Mouse (Mus musculus) hindbrain, embryonic 12.5 days (tissue): ENCODE results near the gene Myo16. TPM values are rescaled to one million over a fixed set of nuclear protein-coding genes. Genes with fewer than 3 reads are reported as not detected.
A peak's percentile ranks its signal among the peaks of the same experiment; 100 is the strongest.

Experiments
- ATAC-seq: fragments of 200-750 bp; cut with Nextera tagmentation; 2 replicates; pipeline ENCODE4 v1.8.0; 2017; ENCODE audit warnings: moderate TSS enrichment; ENCODE audit not compliant: low FRiP score
- H3K27ac ChIP-seq: fragments of 300-500 bp; sonication (generic); 2 replicates; pipeline ENCODE4 v1.5.1; 2016; ENCODE audit warnings: mild to moderate bottlenecking
- H3K27me3 ChIP-seq: fragments of 300-500 bp; sonication (generic); 2 replicates; pipeline ENCODE4 v1.6.1; 2016; ENCODE audit warnings: mild to moderate bottlenecking
- H3K36me3 ChIP-seq: fragments of 300-500 bp; sonication (generic); 2 replicates; pipeline ENCODE4 v1.6.1; 2016; ENCODE audit warnings: mild to moderate bottlenecking
- H3K4me1 ChIP-seq: fragments of 300-500 bp; sonication (generic); 2 replicates; pipeline ENCODE4 v1.6.1; 2016
- H3K4me2 ChIP-seq: fragments of 300-500 bp; sonication (generic); replicated peaks from 2 replicates; pipeline ENCODE4 v1.6.1; 2016; ENCODE audit warnings: mild to moderate bottlenecking
- H3K4me3 ChIP-seq: fragments of 300-500 bp; sonication (generic); 2 replicates; pipeline ENCODE4 v1.5.1; 2016; ENCODE audit warnings: mild to moderate bottlenecking
- H3K9ac ChIP-seq: fragments of 300-500 bp; sonication (generic); 2 replicates; pipeline ENCODE4 v1.6.1; 2016; ENCODE audit warnings: mild to moderate bottlenecking, moderate library complexity
- H3K9me3 ChIP-seq: fragments of 300-500 bp; sonication (generic); replicated peaks from 2 replicates; pipeline ENCODE4 v1.6.1; 2016; ENCODE audit warnings: mild to moderate bottlenecking
- WGBS: fragments of 180-500 bp; shearing (Covaris S2); methylation state at CpG from one replicate; pipeline ENCODE4 v1.1.7; 2016; 5-methylcytosine and 5-hydroxymethylcytosine counted together
- polyA plus RNA-seq: library from polyadenylated mRNA; unstranded; fragments of >200 nt; fragmentation: Nextera tagmentation; extraction: Ambion mirVana; gene quantifications from 2 replicates; pipeline ENCODE4 v1.2.1, GENCODE M21; 2016

Myo16 gene
- polyA plus RNA-seq, 1 experiment from 2014 or later: 4.3 TPM

GRCm38 (mm10) chr8:10161106-10161505 is 7.4 kb downstream of the Myo16 start:
- Histone ChIP-seq H3K27me3 (0 out of 2 replicates have a peak, but pooled peaks cover 3% of the 10 kb centered on the region), H3K9me3 (0 out of 2 replicates have a peak, but pooled peaks cover 3% of the 10 kb centered on the region), H3K4me3 (no peak overlapping the region), H3K27ac (no peak overlapping the region), H3K36me3 (no peaks in the 10 kb centered on the region), H3K9ac (no peak overlapping the region), H3K4me2 (no peak overlapping the region), H3K4me1 (peaks cover 4% of the 10 kb centered on the region)
- WGBS: 85% methylated on average over 3 of the region's 3 CpGs
- ATAC-seq: no peak

DNA sequence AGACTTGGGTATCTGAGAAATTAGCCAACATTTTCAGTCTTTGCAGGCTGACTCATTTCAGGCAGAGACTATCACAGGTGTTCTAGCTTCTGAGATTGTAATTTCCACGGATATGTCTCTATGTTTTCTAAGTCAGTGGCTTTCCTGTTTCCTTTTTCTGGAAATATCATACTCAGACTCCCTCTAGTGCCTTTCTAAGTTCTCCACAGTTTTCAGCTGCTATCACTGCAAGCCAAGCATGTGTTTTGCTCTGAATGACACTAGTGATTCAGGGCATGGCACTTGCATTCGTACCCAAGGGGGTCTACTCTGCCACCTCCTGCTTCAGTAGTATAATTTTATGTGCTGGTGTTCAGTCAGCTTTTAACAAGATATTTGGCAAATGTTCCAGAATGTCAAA is 11.2 kb downstream of the Myo16 start:
- H3K4me2 ChIP-seq: no peak overlapping the region
- H3K4me3 ChIP-seq: no peak overlapping the region
- 89% methylated on average over 2 of the region's 2 CpGs for WGBS
- H3K4me1 ChIP-seq: no peaks in the 10 kb centered on the region
- H3K36me3 ChIP-seq: no peaks in the 10 kb centered on the region
- no peaks in the 10 kb centered on the region for H3K27me3 ChIP-seq
- no peak for ATAC-seq
- no peak overlapping the region for H3K9ac ChIP-seq
- H3K27ac ChIP-seq: no peak overlapping the region
- no peaks in the 10 kb centered on the region for H3K9me3 ChIP-seq

- Histone ChIP-seq H3K36me3 (no peaks in the 10 kb centered on the region), H3K27ac (no peak overlapping the region), H3K4me1 (peaks cover 10% of the 10 kb centered on the region), H3K4me2 (no peak overlapping the region), H3K27me3 (no peaks in the 10 kb centered on the region), H3K9me3 (no peaks in the 10 kb centered on the region), H3K4me3 (no peak overlapping the region), H3K9ac (no peak overlapping the region)
- 93% methylated on average over 4 of the region's 4 CpGs for WGBS
- no peak for ATAC-seq
These were observed 14.6 kb downstream of the Myo16 start for GRCm38 (mm10) chr8:10168326-10168725.

GRCm38 (mm10) chr8:10169894-10170293 is 16.2 kb downstream of the Myo16 start:
- Histone ChIP-seq H3K9ac (no peak overlapping the region), H3K27ac (no peak overlapping the region), H3K9me3 (no peaks in the 10 kb centered on the region), H3K4me1 (peaks cover 26% of the 10 kb centered on the region), H3K27me3 (no peaks in the 10 kb centered on the region), H3K4me2 (no peak overlapping the region), H3K36me3 (no peaks in the 10 kb centered on the region), H3K4me3 (no peak overlapping the region)
- WGBS: 75% methylated on average over 3 of the region's 3 CpGs
- ATAC-seq: no peak

DNA sequence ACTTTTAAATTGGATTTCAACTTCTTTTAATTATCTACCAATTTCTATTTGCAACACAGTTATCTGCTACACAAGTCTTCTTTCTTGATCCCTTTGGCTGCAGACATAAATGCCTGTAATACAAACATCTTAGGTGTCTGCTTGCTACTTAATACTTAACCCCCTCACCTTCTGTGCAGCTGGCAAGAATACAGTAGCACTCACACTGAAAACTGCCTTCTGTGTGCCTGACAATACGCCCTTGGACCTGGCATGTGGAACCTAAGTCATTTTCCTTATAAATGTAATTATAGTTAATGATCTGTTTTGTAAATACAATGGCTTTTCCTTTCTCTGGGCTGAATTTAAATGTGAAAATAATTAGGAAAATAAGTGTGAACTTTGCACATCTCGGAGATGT is 17.6 kb downstream of the Myo16 start:
- H3K36me3 ChIP-seq: no peaks in the 10 kb centered on the region
- no peaks in the 10 kb centered on the region for H3K9me3 ChIP-seq
- 62% methylated on average over 2 of the region's 2 CpGs for WGBS
- ATAC-seq: no peak
- no peak overlapping the region for H3K9ac ChIP-seq
- H3K27me3 ChIP-seq: no peaks in the 10 kb centered on the region
- no peak overlapping the region for H3K4me3 ChIP-seq
- H3K4me1 ChIP-seq: peaks cover 39% of the 10 kb centered on the region
- no peak overlapping the region for H3K4me2 ChIP-seq
- H3K27ac ChIP-seq: no peak overlapping the region

GRCm38 (mm10) chr8:10172278-10172677 is 18.6 kb downstream of the Myo16 start:
- no peaks in the 10 kb centered on the region for H3K36me3 ChIP-seq
- H3K27ac ChIP-seq: no peak overlapping the region
- H3K9me3 ChIP-seq: no peaks in the 10 kb centered on the region
- no peaks in the 10 kb centered on the region for H3K27me3 ChIP-seq
- H3K9ac ChIP-seq: no peak overlapping the region
- H3K4me3 ChIP-seq: no peak overlapping the region
- peaks cover 47% of the 10 kb centered on the region for H3K4me1 ChIP-seq
- 89% methylated on average over 3 of the region's 3 CpGs for WGBS
- no peak overlapping the region for H3K4me2 ChIP-seq
- ATAC-seq: no peak

DNA sequence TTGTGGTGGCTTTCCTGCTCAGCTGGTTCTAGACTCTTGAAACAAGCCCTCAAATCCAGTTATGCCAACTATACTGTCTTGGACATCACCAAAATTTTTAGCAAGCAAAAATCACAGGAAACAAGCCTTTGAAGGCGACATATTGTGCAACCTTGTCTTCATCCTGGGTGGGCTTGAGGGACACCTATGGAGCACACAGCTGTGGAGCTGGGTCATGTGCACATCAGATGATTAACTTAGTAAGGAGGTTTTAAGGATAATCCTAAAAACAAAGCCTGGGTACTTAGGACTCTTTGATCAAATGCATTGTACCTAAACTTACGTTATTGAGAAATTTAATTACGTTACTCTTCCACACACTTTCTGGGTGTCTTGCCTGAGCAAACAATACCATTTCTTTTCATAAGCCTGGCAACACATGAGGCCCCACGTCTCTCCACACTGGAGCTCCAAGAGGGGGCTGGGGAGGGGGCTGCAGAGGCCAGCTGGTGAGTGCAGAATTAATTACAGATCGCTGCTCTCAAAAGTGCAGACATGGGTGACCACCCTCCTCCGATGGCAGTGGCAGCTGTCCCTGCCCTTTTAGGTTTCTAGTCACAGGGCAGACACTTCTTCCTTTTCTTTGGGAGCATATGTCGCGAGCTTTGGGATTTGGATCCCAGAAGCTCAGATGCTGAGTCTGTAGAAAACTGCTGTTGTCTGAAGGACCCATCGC is 19.5 kb downstream of the Myo16 start:
- Histone ChIP-seq H3K4me3 (no peak overlapping the region), H3K27me3 (no peaks in the 10 kb centered on the region), H3K9ac (no peak overlapping the region), H3K4me1 (peaks cover 48% of the 10 kb centered on the region), H3K27ac (peak overlapping the region; percentile 50; the same call in 1 of the 2 replicates), H3K36me3 (no peaks in the 10 kb centered on the region), H3K9me3 (no peaks in the 10 kb centered on the region), H3K4me2 (no peak overlapping the region)
- 27% methylated on average over 9 of the region's 9 CpGs for WGBS
- ATAC-seq: peak; percentile 86

DNA sequence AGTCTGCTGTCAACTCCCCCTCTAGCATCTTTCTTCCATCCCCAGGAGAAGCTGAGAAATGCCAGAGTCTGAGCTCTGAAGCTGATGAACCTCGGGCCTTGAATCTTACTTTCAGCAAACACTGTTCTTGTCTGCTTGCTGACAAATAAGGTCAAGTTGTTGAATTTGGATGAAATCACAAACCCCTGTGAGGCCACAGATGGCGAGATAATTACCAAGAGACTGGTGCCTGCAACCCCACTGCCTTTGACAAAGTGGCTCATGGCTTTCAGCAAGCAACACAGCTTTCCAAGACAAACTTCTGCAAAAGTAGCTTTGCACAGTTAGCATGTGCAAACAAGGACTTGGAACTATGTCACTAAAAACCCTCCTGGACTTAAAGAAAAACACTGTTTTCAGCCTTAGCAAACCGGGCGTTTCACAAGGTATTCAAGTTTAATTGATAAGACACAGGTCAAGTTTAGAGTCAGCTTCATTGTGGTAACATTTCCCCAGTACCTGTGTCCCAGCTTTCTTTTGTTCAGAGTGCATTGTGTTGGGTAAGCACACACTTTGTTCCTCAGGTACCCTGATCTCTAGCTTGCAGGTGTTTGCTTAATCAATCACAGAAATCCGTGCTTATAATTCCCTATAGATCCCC is 20.6 kb downstream of the Myo16 start:
- no peaks in the 10 kb centered on the region for H3K36me3 ChIP-seq
- H3K27ac ChIP-seq: peak overlapping the region; percentile 50; the same call in 1 of the 2 replicates
- peaks cover 48% of the 10 kb centered on the region for H3K4me1 ChIP-seq
- H3K4me3 ChIP-seq: no peak overlapping the region
- H3K9ac ChIP-seq: no peak overlapping the region
- no peaks in the 10 kb centered on the region for H3K27me3 ChIP-seq
- no peak overlapping the region for H3K4me2 ChIP-seq
- H3K9me3 ChIP-seq: no peaks in the 10 kb centered on the region
- no peak for ATAC-seq
- 53% methylated on average over 5 of the region's 5 CpGs for WGBS

GRCm38 (mm10) chr8:10174841-10175680 is 21.4 kb downstream of the Myo16 start:
- Histone ChIP-seq H3K27ac (peak overlapping the region; percentile 17; the same call in 1 of the 2 replicates), H3K9ac (no peak overlapping the region), H3K27me3 (no peaks in the 10 kb centered on the region), H3K4me3 (no peak overlapping the region), H3K4me2 (no peak overlapping the region), H3K9me3 (no peaks in the 10 kb centered on the region), H3K4me1 (peaks cover 49% of the 10 kb centered on the region), H3K36me3 (no peaks in the 10 kb centered on the region)
- no peak for ATAC-seq
- WGBS: 79% methylated on average over 7 of the region's 7 CpGs

- Histone ChIP-seq H3K4me2 (no peak overlapping the region), H3K27me3 (no peaks in the 10 kb centered on the region), H3K27ac (no peak overlapping the region), H3K4me1 (peaks cover 51% of the 10 kb centered on the region), H3K9me3 (no peaks in the 10 kb centered on the region), H3K36me3 (no peaks in the 10 kb centered on the region), H3K9ac (no peak overlapping the region), H3K4me3 (no peak overlapping the region)
- no peak for ATAC-seq
- WGBS: 79% methylated on average over 4 of the region's 4 CpGs
These were observed 22.3 kb downstream of the Myo16 start for GRCm38 (mm10) chr8:10175976-10176375.

GRCm38 (mm10) chr8:10177131-10177530 is 23.4 kb downstream of the Myo16 start:
- WGBS: 64% methylated on average over 4 of the region's 4 CpGs
- no peak overlapping the region for H3K9ac ChIP-seq
- H3K4me2 ChIP-seq: no peak overlapping the region
- H3K9me3 ChIP-seq: no peaks in the 10 kb centered on the region
- no peak overlapping the region for H3K27ac ChIP-seq
- H3K36me3 ChIP-seq: no peaks in the 10 kb centered on the region
- H3K4me3 ChIP-seq: no peak overlapping the region
- peaks cover 51% of the 10 kb centered on the region for H3K4me1 ChIP-seq
- no peak for ATAC-seq
- no peaks in the 10 kb centered on the region for H3K27me3 ChIP-seq

DNA sequence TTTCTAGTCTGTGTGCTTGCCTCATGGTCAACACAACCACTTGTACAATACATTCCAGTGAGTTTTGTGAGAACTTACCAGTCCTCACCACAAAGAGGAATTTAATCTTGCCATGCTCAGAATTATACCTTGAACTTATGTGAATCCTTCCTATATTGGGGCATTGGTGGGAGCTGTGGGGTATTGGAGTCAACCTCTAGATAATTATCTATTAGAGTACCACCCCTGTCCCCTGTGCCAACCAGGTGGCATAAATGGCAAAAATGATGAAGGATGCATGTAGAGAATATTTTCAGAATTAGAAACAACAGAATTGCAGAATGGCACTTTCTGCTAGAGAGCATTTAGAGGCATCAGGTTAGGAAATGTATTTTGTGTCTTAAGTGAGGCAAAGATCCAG is 25.3 kb downstream of the Myo16 start:
- Histone ChIP-seq H3K4me1 (peaks cover 39% of the 10 kb centered on the region), H3K9ac (no peak overlapping the region), H3K36me3 (no peaks in the 10 kb centered on the region), H3K9me3 (no peaks in the 10 kb centered on the region), H3K4me2 (no peak overlapping the region), H3K4me3 (no peak overlapping the region), H3K27me3 (no peaks in the 10 kb centered on the region), H3K27ac (no peak overlapping the region)
- no peak for ATAC-seq
